ENCODE assay signal across 1 mouse cellular context in genomic region chr7:120982200-120982841, GRCm38 (mm10).
TF ChIP-seq lines count a peak whose summit lies in the region.

Gene Cdr2, minus strand, starts transcription at chr7:120982312.
Gene Mfsd13b, plus strand, starts transcription at chr7:120982509.

TF ChIP-seq in CH12.LX, 34 proteins besides CTCF, POLR2A, EP300 and RAD21 (continued from another document):
- peak; percentile 79 for TF ChIP-seq NELFE (IDR thresholded peaks at IDR 0.05; ENCODE audit: low read depth, low read length)
- peak; percentile 96 for TF ChIP-seq MXI1 (IDR thresholded peaks at IDR 0.05; ENCODE audit: low read depth, low read length)
- TF ChIP-seq CHD2 (IDR thresholded peaks at IDR 0.05; ENCODE audit: low read length), result peak; percentile 98
- no peak for TF ChIP-seq PAX5 (IDR thresholded peaks at IDR 0.05; ENCODE audit: low read length)
- TF ChIP-seq E2F4 (IDR thresholded peaks at IDR 0.05; ENCODE audit: insufficient replicate concordance, low read depth, low read length), result peak; percentile 93; the same call in 1 of the 2 replicates
- 0 out of 2 replicates have a peak, but pooled peaks have one; percentile 5 for TF ChIP-seq BHLHE40 (IDR thresholded peaks at IDR 0.05; ENCODE audit: low read depth, low read length)
- TF ChIP-seq JUN (IDR thresholded peaks at IDR 0.05; ENCODE audit: insufficient read depth, low read depth, low read length), result no peak
- TF ChIP-seq USF2 (conservative IDR thresholded peaks at IDR 0.05; ENCODE audit: low read depth, low read length), result no peak
- peak; percentile 94 for TF ChIP-seq TCF12 (IDR thresholded peaks at IDR 0.05; ENCODE audit: low read depth, low read length)
